Mouse (Mus musculus) lung, postnatal 10 days (tissue): Measurements from ENCODE around the gene Cdh5.

Source experiments
- DNase-seq: peaks from one replicate; pipeline ENCODE4 v3.0.0; 2021

Gene Cdh5

GRCm38 (mm10) chr8:104140611-104141010 lies 39.2 kb downstream of the Cdh5 start:
- DNase-seq, result no peak

DNA sequence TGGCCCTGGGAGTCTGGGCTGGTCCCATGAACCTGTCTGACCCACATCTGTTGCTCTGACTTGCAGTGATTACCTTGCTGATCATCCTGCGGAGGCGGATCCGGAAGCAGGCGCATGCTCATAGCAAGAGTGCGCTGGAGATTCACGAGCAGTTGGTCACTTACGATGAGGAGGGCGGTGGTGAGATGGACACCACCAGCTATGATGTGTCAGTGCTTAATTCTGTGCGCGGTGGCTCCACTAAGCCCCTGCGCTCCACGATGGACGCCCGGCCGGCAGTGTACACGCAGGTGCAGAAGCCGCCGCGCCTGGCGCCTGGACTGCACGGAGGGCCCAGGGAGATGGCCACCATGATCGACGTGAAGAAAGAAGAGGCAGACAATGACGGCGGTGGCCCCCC lies 41.0 kb downstream of the Cdh5 start:
- no peak for DNase-seq

GRCm38 (mm10) chr8:104143379-104143778 lies 42.0 kb downstream of the Cdh5 start:
- DNase-seq, result no peak

DNA sequence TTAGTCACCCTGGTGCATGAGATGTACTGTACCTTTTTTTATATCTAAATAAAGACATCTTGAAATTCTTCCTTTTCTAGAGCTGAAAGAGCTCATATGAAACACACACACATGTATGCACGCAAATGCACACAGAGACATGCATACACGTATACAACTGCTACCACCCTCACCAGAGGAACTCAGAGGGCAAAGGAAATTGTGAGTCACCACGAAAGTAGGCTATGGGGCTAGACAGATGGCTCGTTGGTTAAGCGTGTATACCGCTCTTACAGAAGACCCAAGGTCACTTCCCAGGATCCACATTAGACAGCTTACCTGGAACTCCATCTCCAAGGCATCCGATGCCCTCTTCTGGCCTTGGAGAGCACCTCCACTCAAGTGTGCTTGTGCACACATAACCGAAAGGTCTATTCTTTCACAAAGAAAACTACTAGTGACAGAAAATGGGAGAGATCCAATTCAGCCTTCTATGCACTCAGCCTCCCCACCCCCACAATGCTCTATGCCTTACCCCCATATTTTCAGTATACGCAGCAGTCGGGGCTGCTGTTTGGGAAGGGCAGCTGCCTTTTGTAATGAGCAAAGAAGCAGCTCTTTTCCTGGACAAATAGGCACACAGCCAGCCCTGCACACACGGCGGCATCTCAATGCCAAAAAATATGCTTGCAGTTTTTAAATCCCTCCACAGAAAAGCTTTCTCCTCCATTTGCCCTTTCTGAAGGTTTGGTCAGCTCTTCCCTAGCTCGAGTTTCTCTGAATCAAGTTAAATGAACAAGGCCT lies 43.2 kb downstream of the Cdh5 start:
- no peak for DNase-seq

GRCm38 (mm10) chr8:104145981-104146689 lies 44.7 kb downstream of the Cdh5 start:
- peak; percentile 88 for DNase-seq

GRCm38 (mm10) chr8:104146717-104147494 lies 45.5 kb downstream of the Cdh5 start:
- no peak for DNase-seq

DNA sequence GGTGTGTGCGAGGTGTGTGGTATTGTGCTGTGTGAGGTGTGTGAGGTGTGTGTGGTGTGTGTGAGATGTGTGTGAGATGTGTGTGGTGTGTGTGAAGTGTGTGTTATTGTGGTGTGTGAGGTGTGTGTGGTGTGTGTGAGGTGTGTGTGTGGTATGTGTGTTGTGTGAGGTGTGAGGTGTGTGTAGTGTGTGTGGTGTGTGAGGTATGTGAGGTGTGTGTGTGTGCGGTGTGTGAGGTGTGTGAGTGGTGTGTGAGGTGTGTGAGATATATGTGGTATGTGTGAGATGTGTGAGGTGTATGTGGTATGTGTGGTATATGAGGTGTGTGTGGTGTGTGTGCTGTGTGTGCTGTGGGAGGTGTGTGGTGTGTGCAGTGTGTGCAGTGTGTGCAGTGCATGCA lies 46.5 kb downstream of the Cdh5 start:
- no peak for DNase-seq

- no peak for DNase-seq
These were observed 59.3 kb downstream of the Cdh5 start for GRCm38 (mm10) chr8:104160731-104161130.

DNA sequence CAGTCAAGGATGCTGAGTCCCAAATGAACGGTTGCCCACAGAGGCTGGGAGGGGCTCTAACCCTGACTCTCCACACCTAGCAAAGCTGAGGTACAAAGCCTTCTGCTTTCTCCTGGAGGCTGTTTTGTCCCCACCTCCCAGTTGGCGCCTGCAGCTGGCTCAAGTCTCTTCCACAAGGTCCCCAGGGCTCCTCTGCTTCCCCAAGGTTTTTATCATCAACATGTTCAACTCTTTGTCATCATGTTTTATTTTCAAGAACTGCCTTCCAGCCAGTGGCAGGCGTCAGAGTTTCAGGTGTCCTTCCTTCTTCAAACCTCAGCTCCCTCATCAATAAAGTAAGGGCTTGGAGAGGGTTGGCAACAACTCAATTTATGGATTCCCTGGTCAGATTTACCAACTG lies 68.0 kb downstream of the Cdh5 start:
- DNase-seq, result no peak

DNA sequence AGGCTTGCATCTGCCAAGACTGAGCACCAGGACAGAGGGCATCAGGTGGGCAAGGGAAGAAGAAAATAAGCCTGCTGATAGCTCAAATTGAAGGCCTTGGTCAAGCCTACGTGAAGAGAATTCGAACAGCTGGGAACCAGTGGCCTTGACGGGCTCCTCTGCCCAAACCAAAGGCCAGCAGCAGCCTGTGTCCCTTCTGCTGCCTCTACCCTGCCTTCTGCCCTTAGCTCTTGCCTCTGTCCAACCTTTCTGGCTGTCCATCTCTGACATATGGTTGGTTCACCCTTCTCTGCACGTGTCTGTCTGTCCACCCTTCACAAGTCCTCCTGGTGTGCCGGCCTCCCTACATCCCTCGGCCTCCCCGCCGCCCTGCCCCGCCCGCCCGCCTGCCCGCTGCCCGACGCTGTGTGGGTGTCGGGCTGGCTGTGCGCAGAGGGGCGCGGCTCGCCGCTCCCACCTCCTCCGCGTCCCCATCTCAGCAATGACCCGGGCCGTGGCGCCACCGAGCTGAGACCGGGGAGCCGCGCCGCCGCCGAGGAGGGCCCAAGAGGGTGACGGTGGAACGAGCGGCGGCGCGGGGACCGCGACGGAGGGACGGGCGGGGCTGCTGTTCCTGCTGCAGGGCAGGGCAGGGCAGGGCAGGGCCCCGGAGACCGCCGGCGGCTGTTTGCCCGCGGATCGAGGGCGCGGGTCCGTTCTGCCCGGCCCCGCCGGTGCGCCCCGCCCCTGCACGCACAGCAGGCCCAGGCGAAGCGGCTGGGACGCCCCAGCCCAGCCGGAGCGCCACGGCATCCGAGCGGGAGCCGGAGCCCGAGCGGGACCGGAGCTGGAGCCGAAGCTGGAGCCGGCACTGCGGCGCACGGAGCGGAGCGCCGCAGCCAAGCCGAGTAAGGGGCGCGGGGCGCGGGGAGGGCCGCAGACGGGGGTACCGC lies 69.0 kb downstream of the Cdh5 start, which contains the start of gene Bean1:
Gene Bean1, plus strand, starts transcription at position 325 of the 932 bp plus-strand sequence.
- peak; percentile 43 for DNase-seq

- no peak for DNase-seq
These were observed 69.7 kb downstream of the Cdh5 start for GRCm38 (mm10) chr8:104171050-104171620.

DNA sequence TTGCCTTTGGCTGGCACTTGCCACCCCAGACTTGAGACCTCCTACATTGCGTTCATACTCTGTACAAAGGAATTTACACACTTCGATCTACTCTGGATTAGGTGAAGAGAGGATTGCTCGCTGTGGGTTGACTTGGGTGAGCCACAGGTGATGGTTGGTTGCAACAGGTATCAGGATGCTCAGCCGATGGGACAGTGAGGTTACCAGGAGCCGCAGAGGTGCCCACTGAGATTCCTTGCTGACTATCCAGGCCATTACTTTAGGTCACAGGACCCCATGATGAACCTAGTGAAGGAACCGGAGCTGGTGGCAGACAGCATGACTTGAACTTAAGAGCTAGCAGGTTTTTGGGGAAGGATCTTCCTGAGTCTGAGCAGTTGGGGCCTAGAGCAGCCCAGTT lies 71.0 kb downstream of the Cdh5 start:
- DNase-seq, result no peak

DNA sequence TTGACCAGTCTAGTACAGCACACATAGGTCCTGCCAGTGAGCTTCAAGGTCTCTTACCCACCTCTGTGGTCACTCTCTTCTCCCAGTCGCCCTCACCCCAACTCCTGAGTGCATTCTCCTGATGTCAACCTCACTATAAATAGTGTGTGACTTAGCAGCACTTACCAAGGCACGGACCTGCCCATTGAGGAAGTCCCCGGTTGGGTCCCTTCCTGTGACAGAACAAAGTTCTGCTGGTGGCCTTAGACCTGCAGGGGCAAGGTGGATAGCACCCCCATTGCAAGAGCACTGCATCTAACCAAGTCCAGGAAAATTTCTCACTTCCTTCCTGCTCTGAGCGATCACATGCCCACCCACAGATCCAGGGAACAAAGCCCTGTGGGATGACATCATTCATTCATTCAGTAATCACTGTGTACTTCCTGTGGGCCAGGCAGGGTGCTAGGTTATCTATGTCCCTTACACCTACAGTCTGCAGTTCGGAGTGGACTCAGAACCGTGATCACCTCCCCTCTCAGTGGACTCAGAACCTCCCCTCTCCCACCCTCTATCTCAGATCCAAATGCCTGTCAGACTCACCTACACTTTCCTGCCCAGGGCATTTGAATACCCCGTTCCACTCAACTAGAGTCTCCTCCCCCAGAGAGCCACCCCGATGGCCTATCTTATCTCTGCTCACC lies 74.6 kb downstream of the Cdh5 start:
- DNase-seq, result peak; percentile 25

GRCm38 (mm10) chr8:104177054-104177453 lies 75.6 kb downstream of the Cdh5 start:
- DNase-seq, result no peak

GRCm38 (mm10) chr8:104184905-104185304 lies 83.5 kb downstream of the Cdh5 start:
- peak; percentile 15 for DNase-seq

DNA sequence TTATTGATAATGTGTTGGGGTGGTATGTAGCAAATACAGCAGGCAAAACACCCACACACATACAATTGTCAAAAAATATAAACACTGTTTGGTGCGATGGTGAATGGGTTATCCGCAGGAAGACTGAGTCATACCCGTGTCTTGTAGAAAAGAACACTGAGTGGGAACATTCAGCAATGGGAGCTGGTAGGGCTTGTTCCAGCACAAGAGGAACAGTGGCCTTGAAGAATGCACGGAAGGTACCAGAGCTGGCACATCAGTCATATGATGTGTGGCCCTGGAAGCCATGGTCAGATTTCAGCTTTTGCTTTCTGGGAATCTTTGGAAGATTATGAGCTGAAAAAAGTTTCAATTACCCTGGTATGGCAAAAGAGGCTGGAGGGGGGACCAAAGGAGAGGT lies 85.4 kb downstream of the Cdh5 start:
- DNase-seq, result no peak

DNA sequence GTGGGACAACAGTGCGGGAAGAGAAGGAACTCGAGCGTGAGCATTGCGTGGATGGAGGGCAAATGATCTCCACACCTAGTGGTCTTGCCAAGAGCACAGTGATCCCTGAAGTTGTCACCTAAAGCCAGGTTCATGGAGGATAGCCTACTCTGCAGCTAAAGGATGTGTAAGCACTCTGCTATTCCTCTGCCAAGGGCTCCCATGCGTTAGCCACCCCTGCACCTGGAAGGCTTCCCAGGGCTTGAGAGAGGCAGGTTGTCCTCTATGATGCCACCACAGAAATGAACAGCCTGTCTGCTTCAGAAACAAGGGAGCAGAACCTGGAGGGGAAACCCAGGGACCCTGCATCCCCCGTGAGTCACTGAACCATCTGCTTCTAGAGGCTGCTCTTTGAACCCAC lies 86.2 kb downstream of the Cdh5 start:
- DNase-seq, result no peak

DNA sequence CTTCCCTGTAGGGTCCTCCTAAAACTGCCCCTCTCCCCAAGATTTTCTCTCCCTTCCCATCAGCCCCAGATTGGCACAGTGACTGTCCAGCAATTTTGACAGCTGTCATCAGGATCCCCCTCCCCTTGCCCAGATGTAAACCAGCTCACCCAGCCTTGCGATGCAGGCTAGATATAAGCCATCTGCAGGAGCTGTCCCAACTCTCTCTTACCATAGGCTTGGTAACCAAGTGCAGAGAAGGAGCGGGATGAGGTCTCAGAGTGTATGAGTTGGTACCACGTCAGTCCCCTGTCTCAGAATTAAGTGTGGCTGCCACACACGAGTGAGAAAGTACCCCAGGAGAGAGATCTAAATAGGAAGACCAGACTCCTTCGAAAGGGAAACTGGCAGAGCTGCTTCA lies 87.0 kb downstream of the Cdh5 start:
- DNase-seq, result no peak

DNA sequence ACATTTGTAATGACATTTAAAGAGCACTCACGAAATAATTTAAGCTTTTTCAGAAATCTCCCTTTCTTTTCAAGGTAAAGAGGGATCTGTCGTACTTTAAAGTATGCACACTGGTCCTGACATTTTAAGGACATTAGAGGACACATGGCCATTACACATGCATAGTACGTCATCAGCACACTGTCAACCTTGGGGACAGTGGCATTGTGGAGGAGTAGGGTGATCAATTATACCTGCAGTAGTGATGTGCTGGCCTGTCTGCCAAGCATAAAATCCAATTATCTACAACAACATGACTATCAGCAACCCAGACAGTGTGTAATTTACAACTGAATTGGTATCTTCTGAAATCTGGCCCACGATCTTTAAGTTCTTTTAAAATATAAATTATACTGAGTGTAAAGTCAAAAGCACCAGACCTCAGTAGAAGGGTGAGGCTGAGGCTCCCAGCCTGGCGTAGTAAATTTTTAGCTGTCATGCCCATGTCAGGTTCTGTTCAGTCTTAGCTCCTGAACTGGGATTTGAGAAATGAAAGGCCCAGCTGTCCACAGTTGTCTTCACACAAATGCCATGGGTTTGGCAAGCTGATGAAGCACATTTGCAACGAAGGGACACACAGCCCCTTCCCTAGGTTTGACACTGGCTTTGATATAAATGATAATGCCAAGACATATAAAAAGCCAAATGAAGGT lies 89.5 kb downstream of the Cdh5 start:
- no peak for DNase-seq

- DNase-seq, result peak; percentile 40
These were observed 90.1 kb downstream of the Cdh5 start for GRCm38 (mm10) chr8:104191496-104191895.
